In genomic region chr1:39302246-39302645, GRCm38 (mm10) we compare ENCODE assay signal across 16 mouse cellular contexts.
"Had no signal": no experiment of that assay in that cellular context is flagged by ENCODE, and none has a peak within 500 bp of the region (broad histone marks: within the 10 kb centered on the region; RNA-seq: fewer than 3 reads in every experiment).

No protein-coding gene starts in this region.

- H3K4me2 ChIP-seq: lung, embryonic 15.5 days; midbrain, embryonic 11.5 days; midbrain, embryonic 13.5 days; midbrain, embryonic 15.5 days; neural tube, embryonic 12.5 days; stomach, embryonic 15.5 days had no signal

- H3K27me3 ChIP-seq: lung, embryonic 15.5 days; midbrain, embryonic 13.5 days; midbrain, embryonic 15.5 days; neural tube, embryonic 12.5 days; stomach, embryonic 15.5 days had no signal

- H3K4me3 ChIP-seq: lung, embryonic 15.5 days; megakaryocyte, embryonic 14.5 days; midbrain, embryonic 13.5 days; midbrain, embryonic 15.5 days; neural tube, embryonic 12.5 days; stomach, embryonic 15.5 days had no signal

- ATAC-seq: midbrain, embryonic 13.5 days; midbrain, embryonic 15.5 days had no signal

- H3K27ac ChIP-seq: lung, embryonic 15.5 days; macrophage; midbrain, embryonic 13.5 days; midbrain, embryonic 15.5 days; neural tube, embryonic 12.5 days; stomach, embryonic 15.5 days; stomach, postnatal 0 days had no signal

- H3K36me3 ChIP-seq: lung, embryonic 15.5 days; midbrain, embryonic 13.5 days; midbrain, embryonic 15.5 days; neural tube, embryonic 12.5 days; stomach, embryonic 15.5 days had no signal

- DNase-seq: lung, adult 2 months; lung, postnatal 14 days; lung, postnatal 36 days; right cerebral cortex, postnatal 14 days; thymus, adult 2 months; thymus, postnatal 25 days; thymus, postnatal 4 days had no signal

- H3K9me3 ChIP-seq: lung, embryonic 15.5 days; midbrain, embryonic 13.5 days; midbrain, embryonic 15.5 days; neural tube, embryonic 12.5 days; stomach, embryonic 15.5 days had no signal

- H3K9ac ChIP-seq: lung, embryonic 15.5 days; midbrain, embryonic 13.5 days; midbrain, embryonic 15.5 days; neural tube, embryonic 12.5 days; stomach, embryonic 15.5 days had no signal

- H3K4me1 ChIP-seq: lung, embryonic 15.5 days; midbrain, embryonic 13.5 days; midbrain, embryonic 15.5 days; neural tube, embryonic 12.5 days had no signal
